Mouse (Mus musculus): Measurements from ENCODE around the gene Iqgap1.

DNA sequence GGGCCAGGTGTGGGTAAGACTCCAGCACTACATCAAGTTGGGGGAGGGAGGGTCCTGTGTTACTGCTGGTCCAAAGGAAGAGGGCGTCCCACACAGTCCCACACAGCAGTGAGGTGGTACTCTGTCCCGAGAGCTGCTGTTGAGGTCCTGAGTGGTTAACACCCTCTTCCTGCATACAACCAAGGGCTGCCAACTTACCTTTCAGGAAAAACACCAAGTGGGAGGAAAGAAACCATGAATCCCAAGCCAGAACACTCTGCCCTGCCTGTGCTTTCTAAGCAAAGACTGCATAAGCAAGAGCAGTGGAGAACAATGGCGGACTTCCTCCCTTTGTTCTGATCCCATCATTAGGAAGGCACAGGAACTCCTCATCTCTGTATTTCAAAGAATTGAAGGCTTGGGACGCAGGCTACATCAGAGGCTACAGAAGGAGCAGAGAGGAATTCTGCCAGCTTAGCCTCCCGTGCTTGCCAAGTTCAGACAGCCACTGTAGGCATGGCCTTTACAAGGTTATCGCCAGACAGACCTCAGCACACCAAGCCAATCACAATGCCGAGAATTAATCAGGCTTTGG is 61.8 kb downstream of the Iqgap1 start:
- TF ChIP-seq CTCF (IDR thresholded peaks at IDR 0.05; ENCODE audit: low read depth), result no peak
- TF ChIP-seq EP300 (IDR thresholded peaks at IDR 0.05; ENCODE audit: low read depth), result no peak

Measured in liver, embryonic 14.5 days (tissue).